Mouse (Mus musculus) forebrain, embryonic 10.5 days (tissue): ENCODE results near the gene Zfp866. TPM values are rescaled to one million over a fixed set of nuclear protein-coding genes. Genes with fewer than 3 reads are reported as not detected.

Experiments
- DNase-seq: peaks from one replicate; pipeline ENCODE4 v3.0.0-alpha.2; 2017; ENCODE audit warnings: low spot score; ENCODE audit errors: extremely low spot score
- H3K27ac ChIP-seq: fragments of 300-500 bp; sonication (generic); 2 replicates; pipeline ENCODE4 v1.5.1; 2016; ENCODE audit warnings: mild to moderate bottlenecking
- H3K27me3 ChIP-seq: fragments of 300-500 bp; sonication (generic); 2 replicates; pipeline ENCODE4 v1.6.1; 2016; ENCODE audit warnings: mild to moderate bottlenecking; ENCODE audit not compliant: poor library complexity, severe bottlenecking
- H3K36me3 ChIP-seq: fragments of 300-500 bp; sonication (generic); replicated peaks from 2 replicates; pipeline ENCODE4 v1.6.1; 2016; ENCODE audit warnings: mild to moderate bottlenecking, moderate library complexity
- H3K4me1 ChIP-seq: fragments of 300-500 bp; sonication (generic); 2 replicates; pipeline ENCODE4 v1.6.1; 2016
- H3K4me3 ChIP-seq: fragments of 300-500 bp; sonication (generic); 2 replicates; pipeline ENCODE4 v1.5.1; 2016; ENCODE audit warnings: mild to moderate bottlenecking, moderate library complexity
- H3K9me3 ChIP-seq: fragments of 300-500 bp; sonication (generic); 2 replicates; pipeline ENCODE4 v1.6.1; 2016; ENCODE audit warnings: mild to moderate bottlenecking, moderate library complexity
- WGBS: fragments of 180-500 bp; shearing (Covaris S2); methylation state at CpG from one replicate; pipeline ENCODE4 v1.1.7; 2016; 5-methylcytosine and 5-hydroxymethylcytosine counted together
- polyA plus RNA-seq: library from polyadenylated mRNA; unstranded; fragments of >200 nt; fragmentation: Nextera tagmentation; extraction: Ambion mirVana; gene quantifications from 2 replicates; pipeline ENCODE4 v1.2.1, GENCODE M21; 2016

Zfp866 gene
- polyA plus RNA-seq, 1 experiment from 2014 or later = 34.8 TPM

- peaks cover 14% of the 10 kb centered on the region for H3K4me1 ChIP-seq
- no peak for DNase-seq
- no peak overlapping the region for H3K4me3 ChIP-seq
- WGBS = 91% methylated on average over 2 of the region's 2 CpGs
- no peaks in the 10 kb centered on the region for H3K9me3 ChIP-seq
- H3K36me3 ChIP-seq = peaks cover 30% of the 10 kb centered on the region
- no peaks in the 10 kb centered on the region for H3K27me3 ChIP-seq
- no peak overlapping the region for H3K27ac ChIP-seq
Observed at GRCm38 (mm10) chr8:69752437-69752836, 38.5 kb downstream of the Zfp866 start.

GRCm38 (mm10) chr8:69749544-69750454 is 41.2 kb downstream of the Zfp866 start, which contains the start of gene Zfp963:
Gene Zfp963, minus strand, starts transcription at chr8:69749970.
- no peaks in the 10 kb centered on the region for H3K9me3 ChIP-seq
- peaks cover 17% of the 10 kb centered on the region for H3K36me3 ChIP-seq
- no peaks in the 10 kb centered on the region for H3K27me3 ChIP-seq
- 3% methylated on average over 48 of the region's 48 CpGs for WGBS
- H3K27ac ChIP-seq = peak within 1 kb of the TSS; percentile 98
- H3K4me3 ChIP-seq = peak within 1 kb of the TSS; percentile 76
- DNase-seq = peak; percentile 94
- peaks cover 14% of the 10 kb centered on the region for H3K4me1 ChIP-seq

DNA sequence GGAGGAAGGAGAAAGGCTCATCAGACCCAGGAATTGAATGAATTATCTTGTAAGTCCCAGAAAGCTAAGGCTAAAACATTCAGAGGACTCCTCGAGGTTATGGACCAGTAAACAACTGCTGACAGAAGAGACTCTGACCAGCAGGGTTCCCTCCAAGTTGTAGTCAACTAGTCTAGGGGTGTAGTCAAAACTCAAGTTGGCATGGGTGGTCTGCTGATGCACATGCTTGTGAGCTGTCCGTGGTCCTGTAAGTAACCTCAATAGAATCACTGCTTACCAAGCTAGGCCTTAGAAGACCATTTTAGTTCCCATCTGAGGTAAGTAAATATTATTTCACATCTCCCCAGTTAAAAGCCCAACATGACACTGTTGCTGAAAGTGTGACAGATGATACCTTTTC is 49.7 kb downstream of the Zfp866 start:
- no peaks in the 10 kb centered on the region for H3K27me3 ChIP-seq
- no peaks in the 10 kb centered on the region for H3K9me3 ChIP-seq
- H3K27ac ChIP-seq = no peak overlapping the region
- no peaks in the 10 kb centered on the region for H3K4me1 ChIP-seq
- WGBS = 76% methylated on average over 2 of the region's 2 CpGs
- peaks cover 27% of the 10 kb centered on the region for H3K36me3 ChIP-seq
- H3K4me3 ChIP-seq = no peak overlapping the region
- no peak for DNase-seq

- 92% methylated on average over 6 of the region's 6 CpGs for WGBS
- H3K4me3 ChIP-seq = no peak overlapping the region
- no peaks in the 10 kb centered on the region for H3K27me3 ChIP-seq
- DNase-seq = no peak
- no peaks in the 10 kb centered on the region for H3K4me1 ChIP-seq
- peaks cover 27% of the 10 kb centered on the region for H3K36me3 ChIP-seq
- no peak overlapping the region for H3K27ac ChIP-seq
- H3K9me3 ChIP-seq = no peaks in the 10 kb centered on the region
Observed at GRCm38 (mm10) chr8:69740763-69741162, 50.2 kb downstream of the Zfp866 start.

- Histone ChIP-seq H3K36me3 (no peaks in the 10 kb centered on the region), H3K27me3 (no peaks in the 10 kb centered on the region), H3K9me3 (0 out of 2 replicates have a peak, but pooled peaks cover 6% of the 10 kb centered on the region), H3K4me1 (no peaks in the 10 kb centered on the region), H3K27ac (no peak overlapping the region), H3K4me3 (no peak overlapping the region)
- WGBS = 84% methylated on average over 1 of the region's 1 CpGs
- no peak for DNase-seq
Observed at GRCm38 (mm10) chr8:69735495-69735894, 55.5 kb downstream of the Zfp866 start.

DNA sequence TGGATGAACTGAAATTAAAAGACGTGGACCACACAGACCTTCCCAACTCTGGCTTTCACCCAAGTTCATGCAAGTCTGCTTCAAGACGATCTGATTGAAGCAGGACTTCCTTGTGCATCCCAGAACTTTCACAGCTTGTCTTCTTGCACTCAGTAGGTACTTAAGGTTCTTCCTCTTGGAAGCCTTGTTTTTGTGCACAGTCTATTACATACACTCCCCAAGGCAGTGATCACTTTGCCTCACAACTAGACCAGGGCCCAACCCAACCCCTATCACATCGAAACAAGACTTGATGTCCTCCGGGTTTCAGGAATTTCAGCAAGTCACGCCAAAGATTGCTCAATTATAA is 73.8 kb downstream of the Zfp866 start:
- Histone ChIP-seq H3K36me3 (peaks cover 18% of the 10 kb centered on the region), H3K27me3 (no peaks in the 10 kb centered on the region), H3K9me3 (no peaks in the 10 kb centered on the region), H3K27ac (peak overlapping the region; percentile 99), H3K4me1 (peaks cover 21% of the 10 kb centered on the region), H3K4me3 (peak overlapping the region; percentile 92)
- no peak for DNase-seq
- WGBS = 43% methylated on average over 5 of the region's 5 CpGs

DNA sequence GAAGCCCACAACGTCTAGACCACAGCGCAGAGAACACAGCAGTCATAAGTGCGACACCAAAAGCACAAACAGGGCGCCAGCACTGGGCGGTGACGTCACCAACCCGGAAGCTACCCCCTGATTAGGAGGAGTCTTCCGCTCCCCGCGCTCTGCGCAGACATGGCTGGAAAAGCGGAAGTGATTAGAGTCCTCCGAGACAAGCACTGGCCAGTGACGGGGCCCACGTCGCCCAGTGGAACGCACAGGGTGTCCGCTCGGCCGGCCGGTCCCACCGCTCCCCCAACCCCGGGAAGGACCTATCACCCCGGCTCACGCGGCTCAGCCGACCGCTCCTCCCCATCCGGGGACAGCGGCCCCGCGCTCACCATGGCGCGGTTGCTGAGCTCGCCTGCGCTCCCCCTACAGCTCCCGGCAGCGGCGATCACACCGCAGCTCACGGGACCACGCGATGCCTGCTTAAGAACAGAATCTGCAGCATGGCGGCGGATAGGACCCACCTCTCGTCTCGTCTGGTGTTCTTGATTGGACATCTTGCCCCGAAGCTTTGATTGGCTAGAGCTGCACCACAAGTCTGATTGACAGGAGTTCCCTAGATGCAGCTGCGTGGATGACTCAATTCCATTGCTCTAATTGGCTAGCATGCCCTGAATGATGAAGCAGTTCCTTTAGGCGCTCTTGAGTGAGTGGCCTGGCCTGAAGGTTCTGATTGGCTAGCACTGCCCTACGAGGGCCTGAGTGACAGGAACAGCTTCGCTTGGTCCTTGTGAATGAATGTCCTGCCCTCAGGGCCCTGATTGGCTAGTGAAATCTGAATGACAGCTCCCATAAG is 74.4 kb downstream of the Zfp866 start:
- H3K9me3 ChIP-seq = no peaks in the 10 kb centered on the region
- H3K36me3 ChIP-seq = peaks cover 24% of the 10 kb centered on the region
- peaks cover 21% of the 10 kb centered on the region for H3K4me1 ChIP-seq
- no peaks in the 10 kb centered on the region for H3K27me3 ChIP-seq
- peak overlapping the region; percentile 99 for H3K27ac ChIP-seq
- DNase-seq = peak; percentile 92
- under 1% methylated on average over 52 of the region's 52 CpGs for WGBS
- peak overlapping the region; percentile 92 for H3K4me3 ChIP-seq

- 89% methylated on average over 6 of the region's 6 CpGs for whole genome bisulfite sequencing
- Histone ChIP-seq H3K36me3 (peaks cover 35% of the 10 kb centered on the region), H3K27me3 (no peaks in the 10 kb centered on the region), H3K4me1 (peaks cover 21% of the 10 kb centered on the region), H3K4me3 (peak overlapping the region; percentile 92), H3K27ac (no peak overlapping the region), H3K9me3 (no peaks in the 10 kb centered on the region)
- no peak for DNase-seq
Observed at GRCm38 (mm10) chr8:69715366-69715765, 75.6 kb downstream of the Zfp866 start.

DNA sequence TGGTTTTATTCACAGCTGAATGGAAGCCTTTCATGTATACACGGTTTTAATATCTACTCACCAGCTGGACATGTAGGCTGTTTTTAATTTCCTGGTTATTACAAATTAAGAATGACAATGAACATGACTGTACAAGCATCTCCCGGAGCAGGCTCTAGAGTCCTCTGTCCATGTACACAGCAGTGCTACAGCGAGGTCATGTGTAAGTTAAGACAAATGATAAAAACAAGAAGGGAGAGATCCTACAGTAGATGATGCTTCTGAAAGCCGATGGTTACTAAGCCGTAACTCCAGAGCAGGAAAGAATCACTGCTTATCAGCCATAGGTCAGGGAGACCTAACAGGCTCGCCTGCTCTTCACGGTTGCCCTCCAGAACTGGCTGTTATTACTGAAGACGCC is 77.5 kb downstream of the Zfp866 start:
- Histone ChIP-seq H3K9me3 (no peaks in the 10 kb centered on the region), H3K4me3 (no peak overlapping the region), H3K27ac (no peak overlapping the region), H3K27me3 (no peaks in the 10 kb centered on the region), H3K4me1 (peaks cover 21% of the 10 kb centered on the region), H3K36me3 (peaks cover 54% of the 10 kb centered on the region)
- DNase-seq = no peak
- WGBS = 91% methylated on average over 8 of the region's 8 CpGs

Other genes with a start within 250 kb of the Zfp866 start
- gene Zfp868, start 165.6 kb downstream of the Zfp866 start, polyA plus RNA-seq = 29.4 and 30.7 TPM in 2 replicates
- 2.1 and 2.6 TPM in 2 replicates for gene Zfp964, start 136.7 kb downstream of the Zfp866 start, polyA plus RNA-seq
- gene Zfp869, start 80.5 kb downstream of the Zfp866 start, polyA plus RNA-seq = 31.6 and 33.6 TPM in 2 replicates
- gene Zfp963, start 41.2 kb downstream of the Zfp866 start, polyA plus RNA-seq = 4.6 and 5.8 TPM in 2 replicates
- gene Gm20422, start 16.3 kb downstream of the Zfp866 start, polyA plus RNA-seq = 0.21 and 0.82 TPM in 2 replicates
- gene Atp13a1, start within 50 bp of the Zfp866 start, polyA plus RNA-seq = 59.0 and 63.1 TPM in 2 replicates
- gene Gmip, start 17.5 kb upstream of the Zfp866 start, polyA plus RNA-seq = 6.5 and 6.7 TPM in 2 replicates
- gene Lpar2, start 31.3 kb upstream of the Zfp866 start, polyA plus RNA-seq = 0.87 and 0.88 TPM in 2 replicates
- gene Pbx4, start 41.3 kb upstream of the Zfp866 start, polyA plus RNA-seq = 41.6 and 45.7 TPM in 2 replicates
- gene Cilp2, start 96.5 kb upstream of the Zfp866 start, polyA plus RNA-seq = 0.36 and 0.53 TPM in 2 replicates
- 5.1 and 5.3 TPM in 2 replicates for gene Tssk6, start 111.0 kb upstream of the Zfp866 start, polyA plus RNA-seq
- 165 and 170 TPM in 2 replicates for gene Ndufa13, start 111.4 kb upstream of the Zfp866 start, polyA plus RNA-seq
- gene Yjefn3, start 111.5 kb upstream of the Zfp866 start, polyA plus RNA-seq = 3.8 and 5.1 TPM in 2 replicates
- gene Gatad2a, start 205.2 kb upstream of the Zfp866 start, polyA plus RNA-seq = 51.7 and 57.1 TPM in 2 replicates